Mouse (Mus musculus) cortical plate, adult 2 months (tissue): ENCODE data around the gene S100z. TPM values are rescaled to one million over a fixed set of nuclear protein-coding genes. Genes with fewer than 3 reads are reported as not detected.

Experiments
- H3K27ac ChIP-seq: fragments of 200-500 bp; 2 replicates; pipeline ENCODE4 v1.5.1; 2012; ENCODE audit warnings: low read length, control low read depth, inconsistent platforms; ENCODE audit not compliant: insufficient read depth
- H3K4me1 ChIP-seq: fragments of 200-500 bp; 2 replicates; pipeline ENCODE4 v1.6.1; 2011; ENCODE audit warnings: low read length; ENCODE audit not compliant: control insufficient read depth, insufficient read depth
- H3K4me3 ChIP-seq: fragments of 200-500 bp; 2 replicates; pipeline ENCODE4 v1.5.1; 2011; ENCODE audit warnings: mild to moderate bottlenecking, low read length, control low read depth; ENCODE audit not compliant: insufficient read depth
- CTCF ChIP-seq: fragments of 200-500 bp; IDR thresholded peaks from 2 replicates; pipeline ENCODE4 v1.5.1; 2011; ENCODE audit warnings: mild to moderate bottlenecking, control low read depth, low read length; ENCODE audit not compliant: insufficient read depth; ENCODE audit errors: extremely low read depth
- POLR2A ChIP-seq: fragments of 200-500 bp; IDR thresholded peaks from 2 replicates; pipeline ENCODE4 v1.6.1; 2011; ENCODE audit warnings: mild to moderate bottlenecking, low read length, control low read depth; ENCODE audit not compliant: insufficient read depth; ENCODE audit errors: extremely low read depth
- polyA plus RNA-seq: library from polyadenylated mRNA; depleted of rRNA; stranded (reverse); fragments of >200 nt; gene quantifications from 2 replicates; pipeline ENCODE4 v1.2.3, GENCODE M21; 2012; rRNA removed

S100z gene
- polyA plus RNA-seq, 1 experiment = not detected

DNA sequence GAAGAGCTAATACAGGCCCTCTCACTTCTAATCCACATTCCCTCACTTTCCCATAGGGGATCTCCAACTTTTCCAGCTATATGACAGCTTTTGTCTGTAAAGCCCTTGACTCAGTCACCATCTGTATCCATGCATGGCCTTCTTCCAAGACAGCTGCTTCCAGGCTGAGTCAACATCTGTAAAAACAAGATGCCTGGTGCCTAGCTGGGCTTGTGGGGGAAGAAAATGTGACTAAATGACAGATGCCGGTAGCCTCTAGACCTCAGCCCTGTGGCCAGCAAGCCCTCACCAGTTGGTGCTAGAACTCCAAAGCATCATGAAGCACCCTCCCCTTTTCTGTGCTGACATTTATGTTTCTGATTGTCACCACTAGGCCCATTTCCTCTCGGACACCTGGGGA lies 27.0 kb downstream of the S100z start:
- Histone ChIP-seq H3K27ac (no peak overlapping the region), H3K4me3 (no peak overlapping the region), H3K4me1 (no peaks in the 10 kb centered on the region)
- no peak for TF ChIP-seq POLR2A
- no peak for TF ChIP-seq CTCF

DNA sequence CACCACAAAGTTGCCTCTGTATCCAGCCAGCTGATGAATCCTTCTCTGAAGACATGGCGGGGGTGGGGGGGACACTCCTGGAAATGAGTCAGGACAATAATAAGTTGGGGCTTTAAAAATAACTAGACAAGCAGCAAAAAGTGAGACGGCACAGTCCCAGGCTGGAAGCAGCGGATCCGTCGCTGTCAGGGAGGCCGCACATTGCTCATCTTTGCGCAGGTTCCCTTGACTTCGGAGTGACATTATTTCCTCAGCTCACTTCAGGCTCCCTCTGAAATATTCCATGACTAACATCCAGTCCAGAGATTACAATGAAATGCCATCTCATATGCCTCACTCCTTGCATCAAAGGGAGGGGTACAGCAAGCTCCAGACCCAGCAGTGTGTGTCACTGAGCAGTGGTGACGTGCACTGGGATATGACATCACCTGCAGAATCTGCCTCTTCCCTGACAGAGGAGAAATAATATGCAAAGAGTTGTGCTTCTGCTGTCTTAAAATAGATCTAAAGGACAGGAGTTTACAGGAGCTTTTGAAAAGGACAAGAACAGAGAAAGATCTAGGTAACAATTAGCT lies 27.8 kb downstream of the S100z start:
- Histone ChIP-seq H3K27ac (no peak overlapping the region), H3K4me3 (no peak overlapping the region), H3K4me1 (no peaks in the 10 kb centered on the region)
- TF ChIP-seq CTCF (no peak), POLR2A (no peak)

DNA sequence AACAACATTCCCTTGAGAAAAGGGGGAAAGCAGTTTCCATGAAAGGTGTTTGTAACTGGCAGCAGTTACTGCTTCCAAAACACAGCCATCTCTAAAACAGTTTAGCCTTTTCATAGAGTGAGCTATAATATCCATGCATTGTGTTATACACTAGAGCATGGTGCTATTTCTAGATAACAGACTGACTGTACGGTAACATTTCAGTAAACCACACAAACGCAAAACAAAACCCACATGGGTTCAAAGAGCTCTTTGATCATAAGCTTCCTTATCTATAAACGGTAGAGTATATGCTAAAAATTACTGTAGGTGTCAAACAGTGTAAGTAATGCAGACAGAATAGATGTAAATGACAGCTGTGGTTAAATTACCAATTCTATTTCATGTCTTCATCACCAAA lies 28.8 kb downstream of the S100z start:
- no peaks in the 10 kb centered on the region for H3K4me1 ChIP-seq
- no peak overlapping the region for H3K4me3 ChIP-seq
- no peak overlapping the region for H3K27ac ChIP-seq
- TF ChIP-seq CTCF (no peak), POLR2A (no peak)

DNA sequence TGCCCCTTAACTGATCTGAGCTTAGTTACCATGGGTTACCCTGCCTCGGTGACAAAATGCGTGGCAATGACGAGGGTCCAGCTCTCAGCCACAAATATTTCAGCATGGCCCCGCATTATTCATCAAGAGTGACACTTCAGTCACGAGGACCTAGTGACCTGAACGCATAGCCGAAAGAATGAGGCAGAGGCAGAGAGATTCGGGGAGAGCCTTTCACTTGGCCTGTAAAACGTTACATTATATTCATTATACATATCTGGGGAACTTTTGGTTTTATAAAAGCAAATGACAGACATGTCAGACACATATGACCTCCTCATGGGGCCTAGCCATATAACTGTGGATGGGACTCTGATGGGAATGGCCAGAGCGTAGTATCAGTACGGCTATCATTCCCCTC lies 33.7 kb downstream of the S100z start, which contains the start of gene Crhbp:
TSS of gene Crhbp (minus strand) at position 101 of the 400 bp plus-strand sequence.
- no peak within 1 kb of the TSS for H3K27ac ChIP-seq
- H3K4me1 ChIP-seq = no peaks in the 10 kb centered on the region
- no peak within 1 kb of the TSS for H3K4me3 ChIP-seq
- TF ChIP-seq POLR2A (no peak), CTCF (no peak)

DNA sequence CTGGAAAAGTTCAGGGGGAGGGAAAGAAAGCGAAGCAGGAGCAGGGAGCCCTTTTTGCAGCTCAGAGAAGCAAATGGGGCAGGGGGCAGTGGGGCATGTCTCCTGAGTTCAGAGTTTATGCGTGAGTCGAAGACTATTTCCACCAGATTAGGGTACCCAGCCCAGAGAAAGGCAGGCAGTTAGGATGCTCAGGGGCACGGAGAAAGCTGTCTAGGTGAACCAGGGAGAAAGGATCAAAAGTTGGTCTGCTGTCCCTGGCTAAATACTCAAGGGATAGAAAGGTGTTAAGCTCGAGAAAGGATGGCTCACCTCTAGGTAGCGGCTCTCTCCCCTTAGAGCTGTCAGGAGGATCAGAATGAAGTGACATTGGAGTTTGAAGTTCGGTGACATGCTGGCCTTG lies 34.2 kb downstream of the S100z start:
- Histone ChIP-seq H3K4me1 (no peaks in the 10 kb centered on the region), H3K4me3 (no peak overlapping the region), H3K27ac (no peak overlapping the region)
- TF ChIP-seq CTCF = no peak
- TF ChIP-seq POLR2A = no peak

DNA sequence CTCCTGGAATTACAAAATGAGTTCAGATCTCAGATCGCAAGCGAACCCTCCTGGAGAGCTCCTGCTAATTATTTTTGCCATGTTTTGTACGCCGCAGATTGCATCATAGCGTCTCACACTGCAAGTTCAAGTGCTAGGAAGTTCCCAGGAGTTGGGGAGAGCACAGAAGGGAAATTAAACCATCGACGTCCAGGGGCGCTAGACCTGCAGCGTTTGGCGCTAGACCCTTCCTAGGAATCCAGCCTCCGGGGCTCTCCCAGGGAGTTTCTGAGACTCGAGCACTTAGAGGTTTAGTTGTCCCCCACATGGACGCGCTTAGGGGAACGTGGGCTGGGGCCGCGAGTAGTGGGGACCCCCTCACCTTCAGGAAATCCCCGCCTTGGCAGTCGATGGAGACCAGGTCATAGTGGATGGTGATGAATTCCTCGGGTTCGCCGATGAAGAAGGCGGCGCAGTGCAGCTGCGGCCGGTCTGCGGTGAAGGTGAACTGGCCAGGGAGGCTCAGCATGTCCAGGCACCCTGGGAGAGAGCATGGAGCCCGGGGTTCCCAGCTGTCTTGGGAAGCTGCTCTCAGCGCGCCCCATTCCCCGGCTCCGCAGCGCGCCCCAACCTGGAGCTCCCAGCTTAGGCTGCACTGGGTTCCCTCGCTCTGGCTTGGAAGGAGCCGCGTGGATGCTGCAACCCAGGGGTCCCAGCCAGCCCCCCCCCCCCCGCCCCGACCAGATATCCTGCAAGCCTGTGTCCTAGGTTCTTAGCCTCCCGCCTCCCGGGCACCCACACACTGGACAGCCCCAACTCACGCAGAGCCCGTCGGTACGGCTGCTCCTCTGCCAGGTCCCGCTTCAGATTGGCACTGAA lies 34.9 kb downstream of the S100z start:
- Histone ChIP-seq H3K4me3 (no peak overlapping the region), H3K4me1 (no peaks in the 10 kb centered on the region), H3K27ac (no peak overlapping the region)
- TF ChIP-seq POLR2A = no peak
- TF ChIP-seq CTCF = no peak

DNA sequence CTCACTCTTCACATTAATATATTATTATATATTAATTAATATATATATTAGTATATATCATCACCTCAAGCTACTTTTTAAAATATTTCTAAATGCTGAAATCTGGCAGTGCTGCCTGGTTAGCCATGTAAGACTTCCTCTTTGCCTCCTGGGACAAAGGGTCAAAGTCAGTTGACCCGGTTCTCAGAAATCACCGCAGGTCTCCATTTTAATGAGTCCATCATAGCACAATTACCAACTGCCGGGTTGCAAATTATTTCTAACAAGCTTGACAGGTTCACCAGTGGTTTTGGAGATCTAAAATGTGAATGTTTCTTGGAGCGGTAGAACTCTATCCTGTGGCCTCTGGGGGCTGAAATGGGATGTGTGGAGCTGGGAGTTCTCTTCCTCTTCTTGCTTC lies 35.6 kb downstream of the S100z start:
- no peaks in the 10 kb centered on the region for H3K4me1 ChIP-seq
- no peak overlapping the region for H3K27ac ChIP-seq
- no peak overlapping the region for H3K4me3 ChIP-seq
- TF ChIP-seq CTCF (no peak), POLR2A (no peak)

DNA sequence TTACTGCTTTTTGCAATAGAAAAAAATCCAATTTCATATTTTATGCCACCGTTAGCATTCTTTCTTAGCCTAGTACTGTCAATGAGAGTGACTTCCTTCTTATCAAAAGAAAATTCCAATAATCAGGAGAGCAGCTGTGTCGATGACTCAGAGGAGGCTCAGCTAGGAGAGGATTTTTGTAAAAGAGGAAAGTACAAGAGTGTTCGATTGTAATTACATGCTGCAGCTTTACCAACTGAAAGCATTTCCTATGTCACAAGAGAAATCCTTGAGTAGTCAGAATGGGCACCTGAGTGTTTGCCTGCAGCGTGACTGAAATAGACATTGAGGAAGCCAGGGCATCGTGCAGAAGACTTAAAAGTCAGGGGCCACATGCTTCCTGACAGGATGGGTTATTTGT lies 39.0 kb downstream of the S100z start:
- no peaks in the 10 kb centered on the region for H3K4me1 ChIP-seq
- H3K27ac ChIP-seq = no peak overlapping the region
- TF ChIP-seq POLR2A (no peak), CTCF (no peak)
- no peak overlapping the region for H3K4me3 ChIP-seq

DNA sequence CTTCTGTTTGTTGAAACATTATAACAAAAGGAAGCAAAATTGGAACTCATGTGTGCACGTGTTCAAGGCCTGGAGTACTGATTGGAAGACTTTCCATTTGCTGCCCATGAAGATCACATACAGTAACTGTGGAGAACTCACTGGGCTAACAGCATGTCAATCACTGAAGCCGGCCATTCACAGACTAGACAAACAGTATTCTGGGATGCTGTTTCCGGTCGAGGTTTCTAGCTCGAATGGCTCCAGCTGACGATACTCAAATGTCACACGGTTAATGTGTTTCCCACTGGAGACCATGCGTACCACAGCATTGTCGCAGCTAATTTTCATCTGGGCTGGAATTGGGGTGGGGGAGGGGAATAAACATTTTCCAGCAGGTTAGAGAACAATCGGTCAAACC lies 46.8 kb downstream of the S100z start:
- Histone ChIP-seq H3K27ac (no peak overlapping the region), H3K4me3 (no peak overlapping the region), H3K4me1 (no peaks in the 10 kb centered on the region)
- no peak for TF ChIP-seq POLR2A
- TF ChIP-seq CTCF = no peak

DNA sequence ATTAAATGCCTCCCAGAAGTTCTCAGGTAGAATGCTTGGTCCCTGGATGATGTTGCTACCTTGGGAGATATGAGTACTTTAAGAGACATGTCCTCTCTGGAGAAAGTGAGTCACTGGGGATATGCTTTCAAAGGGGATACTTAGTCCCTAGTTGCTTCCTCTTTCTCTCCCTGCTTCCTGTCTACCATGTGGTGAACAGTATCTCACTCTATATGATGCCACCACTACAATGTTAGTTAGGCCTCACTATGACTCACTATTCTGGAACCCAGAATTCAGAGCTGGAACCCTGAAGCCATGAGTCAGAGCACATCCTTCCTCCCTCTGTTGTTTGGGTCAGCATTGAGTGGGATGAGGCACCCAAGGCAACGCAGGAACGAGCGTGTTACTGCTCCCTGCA lies 51.0 kb downstream of the S100z start:
- TF ChIP-seq POLR2A (no peak), CTCF (no peak)
- Histone ChIP-seq H3K27ac (no peak overlapping the region), H3K4me1 (no peaks in the 10 kb centered on the region; the same call in 1 of the 2 replicates), H3K4me3 (no peak overlapping the region)

Other genes with a start within 250 kb of the S100z start
- 88.4 and 95.9 TPM in 2 replicates for gene Pde8b, start 228.4 kb downstream of the S100z start, polyA plus RNA-seq
- gene Zbed3, start 155.1 kb downstream of the S100z start, polyA plus RNA-seq = 19.5 and 19.8 TPM in 2 replicates
- gene Aggf1, start 103.4 kb downstream of the S100z start, polyA plus RNA-seq = 36.5 and 39.4 TPM in 2 replicates
- 21.0 and 23.9 TPM in 2 replicates for gene Crhbp, start 33.8 kb downstream of the S100z start, polyA plus RNA-seq
- gene F2rl1, start 46.5 kb upstream of the S100z start, polyA plus RNA-seq = 0.42 and 0.47 TPM in 2 replicates
- 2.6 and 2.8 TPM in 2 replicates for gene F2r, start 139.8 kb upstream of the S100z start, polyA plus RNA-seq
- gene F2rl2, start 218.1 kb upstream of the S100z start, polyA plus RNA-seq = 0.92 and 1.1 TPM in 2 replicates